Mouse (Mus musculus) ES-E14 (cell line): ENCODE results near the gene Clptm1.

Experiments used
- ZC3H11A ChIP-seq: IDR thresholded peaks from 2 replicates; pipeline ENCODE4 v1.6.1; 2012; ENCODE audit warnings: low read depth, mild to moderate bottlenecking, inconsistent platforms, low read length, borderline replicate concordance
- ZNF384 ChIP-seq: IDR thresholded peaks from 2 replicates; pipeline ENCODE4 v1.6.1; 2012; ENCODE audit warnings: low read depth, low read length, inconsistent platforms

DNA sequence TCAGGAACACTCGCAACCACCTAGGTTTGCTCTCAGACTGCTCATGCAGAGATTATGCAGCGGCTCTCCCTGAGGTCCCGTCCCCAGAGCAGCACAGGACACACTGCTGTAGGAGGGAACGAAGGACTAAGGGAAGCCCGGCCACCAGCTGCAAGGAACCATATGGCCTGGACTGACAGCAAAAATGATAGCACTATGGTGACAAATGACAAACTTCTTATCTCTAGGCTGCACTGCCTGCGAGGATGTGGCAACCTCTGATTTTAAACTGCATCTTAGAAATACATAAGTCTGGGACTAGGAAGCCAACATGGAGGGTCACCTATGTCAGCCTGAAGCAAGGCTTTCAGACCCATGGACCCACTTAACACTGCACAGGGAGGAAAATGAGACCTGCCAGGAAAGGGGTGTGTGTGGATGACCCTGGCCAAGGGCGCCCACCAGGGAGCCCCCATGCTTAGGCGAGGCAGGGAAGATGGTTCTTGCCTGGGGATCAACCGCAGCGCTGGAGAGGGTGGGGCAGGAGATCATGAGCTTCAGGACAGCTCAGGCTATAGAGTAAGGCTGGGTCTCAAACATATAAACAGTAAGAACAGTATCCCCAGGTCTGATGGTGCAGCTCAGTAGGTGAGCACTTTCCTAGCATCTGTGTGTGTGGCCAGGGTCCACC, 71.6 kb downstream of the Clptm1 start:
- TF ChIP-seq ZNF384: no peak
- no peak for TF ChIP-seq ZC3H11A
